Mouse (Mus musculus): ENCODE results near the gene Nbas. TPM values are rescaled to one million over a fixed set of nuclear protein-coding genes. Genes with fewer than 3 reads are reported as not detected.
A peak's percentile ranks its signal among the peaks of the same experiment; 100 is the strongest.

Nbas gene
- total RNA-seq, 4 experiments from 2014 or later, result 35.2 to 40.0 (median 38.2) TPM

DNA sequence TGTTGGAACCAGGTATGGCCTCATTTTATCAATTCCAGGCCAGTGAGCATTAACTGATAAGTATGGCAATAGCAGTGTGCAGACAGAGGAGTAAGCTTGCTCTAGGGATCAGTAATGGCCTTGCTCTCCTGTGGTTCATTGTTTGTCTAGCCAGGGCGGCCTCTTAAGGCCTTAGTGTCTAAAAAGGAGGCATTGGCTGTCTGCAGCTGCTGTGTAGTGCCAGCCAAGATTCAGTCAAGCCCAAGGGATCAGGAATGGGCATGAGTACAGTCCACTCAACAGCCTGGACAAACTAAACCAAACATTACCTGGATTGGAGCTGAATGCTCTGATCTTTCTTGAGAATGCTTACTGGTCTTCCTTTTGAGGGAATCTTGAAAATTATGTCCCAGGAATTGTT lies 120.7 kb downstream of the Nbas start:
- DNase-seq (ENCODE audit: low spot score in 2 of 2), result no peak

DNA sequence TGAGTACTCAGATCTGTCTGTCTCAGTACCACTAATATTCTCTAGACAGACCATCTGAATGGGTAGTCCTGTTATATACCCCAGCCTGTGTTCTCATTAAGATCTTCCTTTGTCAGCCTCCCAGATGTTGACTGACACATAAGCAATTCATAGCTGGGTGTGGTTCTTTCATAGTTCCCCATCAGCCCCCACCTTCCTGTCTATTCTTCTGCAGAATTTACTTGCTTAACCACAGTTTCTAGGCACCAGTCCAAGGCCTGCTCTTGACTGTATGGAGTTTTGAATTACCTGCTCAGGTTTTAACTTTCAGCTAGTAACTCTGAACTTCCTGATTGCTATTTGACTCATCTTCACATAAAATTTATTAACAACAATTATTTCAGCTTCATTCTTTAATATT lies 141.3 kb downstream of the Nbas start:
- no peak for DNase-seq (ENCODE audit: low spot score in 2 of 2)

DNA sequence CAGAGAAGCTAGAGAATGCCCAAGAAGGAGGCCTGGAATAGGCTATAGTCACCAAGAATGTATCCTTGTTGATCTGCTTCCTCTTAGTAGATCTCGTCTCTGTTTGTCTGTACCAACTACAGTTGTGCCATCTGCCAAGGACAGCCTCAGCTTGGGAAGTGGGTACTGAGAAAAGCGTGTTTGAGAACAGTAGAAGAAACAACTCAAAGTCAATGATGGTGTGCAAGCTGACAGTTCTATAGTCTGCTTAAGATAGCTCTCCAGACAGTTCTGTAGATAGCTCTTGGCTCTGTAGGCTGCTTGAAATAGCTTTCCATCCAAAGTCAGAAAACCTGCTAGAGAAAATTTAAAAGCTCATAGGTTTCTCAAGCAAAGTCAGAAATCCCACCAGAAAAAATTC lies 149.7 kb downstream of the Nbas start:
- no peak for DNase-seq (ENCODE audit: low spot score in 2 of 2)

DNA sequence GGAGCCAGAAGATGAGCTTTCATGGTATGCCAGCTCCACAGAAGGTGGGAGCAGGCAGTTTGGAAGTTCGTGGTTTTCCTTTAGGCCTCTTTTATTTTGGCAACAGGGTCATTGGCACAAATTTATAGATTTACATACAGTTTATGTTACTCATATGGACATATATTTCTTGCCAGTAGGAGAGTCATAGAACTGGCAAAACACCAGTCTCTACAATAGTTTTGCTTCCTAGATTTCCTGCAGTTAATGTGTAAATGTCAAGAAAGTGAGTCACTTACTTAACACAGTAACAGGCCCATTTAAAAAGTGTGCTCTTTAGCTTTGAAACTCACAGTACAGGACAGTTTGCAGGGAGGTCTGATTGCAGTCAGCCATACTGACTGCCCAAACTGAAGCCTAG lies 161.3 kb downstream of the Nbas start:
- DNase-seq (ENCODE audit: low spot score in 2 of 2), result no peak

DNA sequence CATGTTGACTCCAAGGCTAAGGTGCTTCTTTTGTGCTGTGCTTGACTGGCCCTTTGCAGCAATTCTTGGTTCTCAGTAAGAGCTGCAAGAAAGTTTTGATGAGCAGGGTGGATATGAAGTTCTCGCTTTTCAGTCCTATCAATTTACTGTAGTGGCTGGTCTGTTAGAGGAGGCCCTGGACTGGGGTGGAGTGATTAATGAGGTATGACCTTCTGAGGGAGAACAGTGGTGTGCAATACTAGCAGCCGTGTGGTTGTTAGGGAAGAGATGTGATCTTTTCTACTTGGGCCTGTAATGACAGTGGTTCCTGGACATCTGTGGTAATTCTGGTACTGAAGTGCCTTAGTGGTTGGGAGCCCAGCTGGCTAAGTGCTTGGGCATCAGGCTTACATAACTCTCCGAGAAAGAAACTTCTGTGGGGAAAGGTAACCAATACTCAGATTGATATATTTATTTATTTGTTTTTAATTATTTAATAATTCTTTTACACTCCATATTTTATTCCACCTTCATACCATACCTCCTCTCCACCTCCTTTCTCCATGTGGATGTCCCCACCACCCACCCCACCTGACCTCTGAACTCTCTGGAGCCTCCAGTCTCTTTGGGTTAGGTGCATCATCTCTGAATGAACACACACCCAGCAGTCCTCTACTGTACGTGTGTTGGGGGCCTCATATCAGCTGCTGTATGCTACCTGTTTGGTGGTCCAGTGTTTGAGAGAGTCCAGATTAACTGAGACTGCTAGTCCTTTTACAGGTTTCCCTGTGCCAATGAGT lies 175.9 kb downstream of the Nbas start:
- DNase-seq (ENCODE audit: low spot score in 2 of 2), result no peak

DNA sequence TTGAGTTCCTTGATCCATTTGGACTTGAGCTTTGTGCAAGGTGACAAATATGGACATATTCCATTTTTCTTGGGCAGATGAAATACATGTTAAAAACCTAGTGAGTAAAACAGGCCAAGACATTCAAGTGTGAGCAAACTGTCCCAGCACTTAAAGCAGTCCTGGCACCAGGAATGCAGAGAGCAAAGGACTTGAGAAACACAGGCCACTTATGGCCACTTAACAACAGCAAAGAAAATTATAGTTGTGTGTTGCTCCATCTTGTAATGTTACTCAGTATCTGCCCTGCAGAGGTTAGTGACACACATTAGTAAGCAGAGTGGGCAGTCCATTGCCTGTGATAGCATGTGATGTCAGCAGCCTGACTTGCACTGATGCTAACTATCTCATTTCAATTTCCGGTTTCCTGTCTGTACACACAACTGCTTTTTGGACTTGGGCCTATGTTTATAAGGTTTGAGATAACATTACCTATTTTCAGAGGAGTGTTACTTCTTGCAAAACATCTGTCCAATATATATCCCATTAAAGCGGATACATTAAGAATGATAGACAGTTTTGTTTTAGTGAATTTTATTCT lies 176.6 kb downstream of the Nbas start:
- no peak for DNase-seq (ENCODE audit: low spot score in 2 of 2)

DNA sequence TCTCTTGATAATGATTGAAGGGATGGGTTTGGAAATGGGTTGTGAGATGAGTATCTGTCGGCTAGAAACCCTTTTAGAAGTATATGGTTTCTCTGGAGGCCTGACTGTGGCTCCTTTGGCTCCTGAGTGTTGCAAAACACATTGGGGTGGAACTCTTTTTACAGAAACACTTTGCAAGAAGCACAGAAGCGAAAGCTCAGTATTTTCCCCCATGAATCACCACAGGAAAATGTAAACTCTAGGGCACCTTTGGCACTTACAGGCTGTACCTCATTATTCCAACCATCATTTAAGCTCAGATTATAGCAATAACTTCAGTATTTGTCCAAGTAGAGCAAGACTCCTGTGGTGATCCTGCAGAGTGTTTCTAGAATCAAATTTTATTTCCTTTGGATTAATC lies 180.0 kb downstream of the Nbas start:
- DNase-seq (ENCODE audit: low spot score in 2 of 2), result no peak

DNA sequence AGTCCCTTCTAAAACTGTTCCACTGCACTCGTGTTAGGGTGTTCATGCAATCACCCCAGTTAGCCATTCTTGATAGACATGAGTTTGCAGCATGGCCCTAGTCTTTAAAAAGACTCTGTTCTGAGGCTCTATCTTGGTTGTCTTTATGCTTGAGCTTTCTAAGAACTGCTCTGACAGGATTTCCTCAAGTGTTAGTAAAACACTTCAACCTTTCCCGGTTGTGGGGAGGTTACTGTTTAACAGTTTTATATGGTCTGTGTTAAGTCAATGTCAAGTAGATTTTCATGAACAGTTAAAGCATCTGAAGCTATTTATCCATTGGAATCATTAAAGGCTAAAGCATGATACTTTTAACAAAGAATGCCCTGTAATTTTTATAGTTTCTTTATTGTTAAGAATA lies 183.1 kb downstream of the Nbas start:
- DNase-seq (ENCODE audit: low spot score in 2 of 2), result no peak

DNA sequence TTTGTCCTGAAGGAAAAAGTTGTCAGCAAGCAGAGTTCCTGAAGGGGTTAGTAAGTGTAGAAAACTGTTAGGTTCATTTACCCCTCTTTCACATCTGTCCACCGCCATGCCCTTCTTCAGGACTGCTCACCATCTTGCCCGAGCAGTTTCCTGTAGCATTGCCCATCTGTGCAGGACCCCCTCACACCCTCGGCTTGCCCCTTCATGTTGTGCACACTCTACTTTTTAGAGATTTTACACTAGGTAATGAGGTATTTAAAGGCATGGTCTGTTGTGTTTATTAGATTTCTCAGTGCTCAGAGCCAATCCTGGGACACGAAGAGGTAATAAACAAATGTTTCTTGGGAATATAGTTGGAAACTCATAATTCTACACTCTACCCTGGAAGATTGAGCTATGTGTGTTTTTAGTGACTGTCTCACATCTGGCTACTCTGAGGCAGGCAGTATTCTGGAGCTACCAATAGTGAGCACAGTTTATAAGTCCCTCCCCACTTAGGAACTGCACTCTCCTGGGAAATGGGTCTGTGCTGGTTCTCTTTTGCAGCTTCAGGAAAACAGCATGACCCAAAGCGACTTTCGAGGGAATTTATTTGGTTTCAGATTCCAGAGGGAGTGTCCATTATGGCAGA lies 191.4 kb downstream of the Nbas start:
- no peak for DNase-seq (ENCODE audit: low spot score in 2 of 2)

DNA sequence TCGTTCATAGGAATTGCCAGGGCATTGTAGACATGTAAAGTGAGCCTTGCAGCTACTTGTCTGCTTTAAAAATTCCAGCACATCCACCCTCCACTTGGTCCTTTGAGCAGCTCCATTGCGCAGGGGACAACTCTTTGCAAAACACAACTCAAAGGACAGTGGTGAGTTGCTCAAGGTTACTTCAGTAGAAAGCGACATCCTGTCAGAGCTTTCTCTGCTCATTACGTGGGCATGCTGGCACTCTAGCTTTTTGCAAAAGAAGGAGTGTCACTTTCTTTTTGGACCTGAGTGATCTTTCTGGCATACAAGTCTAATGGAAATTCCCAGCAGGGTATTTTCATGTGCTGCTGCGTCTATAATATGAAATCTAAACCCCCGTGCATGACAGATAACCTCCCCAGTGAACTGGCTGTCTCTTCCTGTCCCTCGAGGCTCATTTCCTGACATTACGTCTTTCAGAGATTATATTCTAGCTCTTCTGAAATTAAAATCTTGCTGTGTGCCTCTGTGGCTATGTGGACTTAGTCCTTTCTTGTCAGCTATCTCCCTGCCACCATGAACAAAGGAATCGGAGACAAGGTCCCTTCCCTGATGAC lies 192.7 kb downstream of the Nbas start:
- no peak for DNase-seq (ENCODE audit: low spot score in 2 of 2)

DNA sequence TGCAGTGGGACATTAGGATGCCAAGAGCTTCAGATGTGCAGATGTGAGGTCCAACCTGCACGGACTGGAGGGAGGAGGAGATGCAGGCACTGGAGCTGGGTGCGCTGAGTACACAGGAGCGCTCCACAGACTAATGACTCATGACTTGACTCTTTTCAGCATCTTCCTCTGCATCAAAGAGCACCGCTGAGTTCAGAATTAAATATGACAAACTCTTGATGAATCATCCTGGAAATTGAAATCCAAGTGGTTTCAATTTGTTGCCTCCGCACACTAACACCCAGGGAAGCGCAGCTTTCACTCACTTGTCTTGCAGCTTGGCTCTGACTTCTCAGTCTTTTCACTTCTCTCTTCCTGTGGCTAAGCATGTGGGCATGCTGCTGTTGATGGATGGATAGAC lies 193.5 kb downstream of the Nbas start:
- peak; percentile 11 to 14 for DNase-seq (ENCODE audit: low spot score in 2 of 2)

DNA sequence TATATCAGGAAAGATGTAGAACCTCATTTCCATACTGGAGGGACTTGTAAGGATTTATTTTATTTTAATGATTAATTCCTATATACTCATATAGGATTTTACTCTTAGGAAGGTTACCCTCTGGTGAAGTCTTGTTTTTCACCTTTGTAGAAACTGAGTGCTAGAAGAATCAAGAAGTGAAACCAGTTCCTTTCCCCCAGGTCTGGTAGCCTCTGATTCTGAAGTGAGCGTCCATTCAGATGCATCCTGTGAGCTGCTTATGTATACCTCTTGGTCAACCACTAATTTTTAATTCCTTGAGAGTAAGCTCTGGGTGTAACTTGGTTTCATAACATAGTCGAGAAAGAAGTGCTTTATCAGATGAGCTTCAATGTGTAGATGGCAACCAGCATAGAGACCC lies 196.6 kb downstream of the Nbas start:
- DNase-seq (ENCODE audit: low spot score in 2 of 2), result no peak

DNA sequence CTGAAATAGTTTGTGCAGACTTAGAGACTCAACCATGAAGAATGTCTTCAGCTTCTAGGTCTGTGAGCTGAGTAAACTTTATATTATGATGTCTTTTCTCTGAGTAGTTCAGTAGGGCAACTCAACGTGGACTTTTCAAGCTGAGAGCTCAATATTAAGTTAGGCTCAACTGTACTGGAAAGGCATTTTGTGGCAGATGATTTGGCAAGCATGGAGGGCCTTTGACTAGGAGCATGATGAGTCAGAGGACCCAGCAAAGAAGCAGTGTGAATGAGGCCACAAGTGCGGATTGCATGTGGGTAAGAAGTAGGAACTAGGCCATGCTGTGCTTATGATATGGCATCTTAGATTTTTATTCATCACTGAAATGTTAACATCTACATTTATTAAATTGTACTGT lies 205.9 kb downstream of the Nbas start:
- no peak for DNase-seq (ENCODE audit: low spot score in 2 of 2)

DNA sequence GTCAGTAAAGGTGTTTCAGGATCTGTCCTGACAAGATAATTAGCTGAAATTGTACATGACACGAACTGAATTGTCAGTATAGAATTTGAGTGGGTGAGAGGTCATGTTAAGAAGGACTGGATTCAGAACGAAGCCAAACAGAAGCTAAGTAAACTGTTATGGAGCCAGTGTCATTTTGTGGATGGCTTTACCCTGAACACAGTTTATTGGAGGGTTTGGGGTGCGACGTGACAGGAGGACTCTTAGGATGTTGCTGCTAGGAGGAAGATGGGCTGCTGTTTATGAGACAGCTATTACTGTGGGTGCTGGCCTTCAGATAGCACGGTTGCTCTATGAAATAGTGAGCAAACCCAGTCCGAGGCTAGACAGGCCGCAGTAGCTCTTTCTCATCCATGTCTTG lies 210.2 kb downstream of the Nbas start:
- no peak for DNase-seq (ENCODE audit: low spot score in 2 of 2)

DNA sequence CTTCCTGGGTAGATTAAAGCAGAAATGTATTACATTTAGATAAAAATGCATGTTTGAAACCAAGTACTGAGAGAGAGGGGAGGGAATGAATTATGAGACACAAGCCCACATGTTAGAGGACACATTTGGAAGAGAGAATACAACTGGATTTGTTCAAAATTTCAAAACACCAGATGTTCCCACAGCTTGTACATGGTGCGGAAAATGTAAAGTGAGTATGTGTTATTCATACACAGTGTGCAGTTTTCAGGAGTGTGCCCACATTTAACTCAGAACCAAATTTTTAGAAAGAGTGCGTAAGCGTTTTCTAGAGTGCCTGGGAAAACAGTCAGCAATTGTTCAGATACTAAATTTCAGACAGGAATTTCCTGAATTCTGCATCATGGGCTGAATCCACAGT lies 217.3 kb downstream of the Nbas start:
- DNase-seq (ENCODE audit: low spot score in 2 of 2), result no peak

DNA sequence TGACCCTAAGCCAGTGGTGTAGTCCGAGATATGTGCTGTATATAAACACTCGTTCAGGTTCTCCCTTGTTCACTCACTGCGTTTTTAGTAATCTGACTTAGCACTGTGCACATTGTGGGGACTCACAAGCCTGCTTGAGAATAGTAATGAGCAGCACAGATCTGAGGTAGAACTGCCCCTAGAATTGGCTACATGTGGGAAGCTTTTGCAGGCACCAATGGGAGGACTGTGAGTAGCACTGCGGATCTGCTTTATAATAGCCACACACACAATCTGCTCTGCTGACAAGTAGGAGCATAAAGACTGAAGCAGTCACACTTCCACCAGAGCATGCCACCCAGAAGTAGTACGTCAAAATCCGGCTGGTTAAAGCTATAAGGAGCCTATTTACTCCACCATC lies 228.3 kb downstream of the Nbas start:
- DNase-seq (ENCODE audit: low spot score in 2 of 2), result no peak

DNA sequence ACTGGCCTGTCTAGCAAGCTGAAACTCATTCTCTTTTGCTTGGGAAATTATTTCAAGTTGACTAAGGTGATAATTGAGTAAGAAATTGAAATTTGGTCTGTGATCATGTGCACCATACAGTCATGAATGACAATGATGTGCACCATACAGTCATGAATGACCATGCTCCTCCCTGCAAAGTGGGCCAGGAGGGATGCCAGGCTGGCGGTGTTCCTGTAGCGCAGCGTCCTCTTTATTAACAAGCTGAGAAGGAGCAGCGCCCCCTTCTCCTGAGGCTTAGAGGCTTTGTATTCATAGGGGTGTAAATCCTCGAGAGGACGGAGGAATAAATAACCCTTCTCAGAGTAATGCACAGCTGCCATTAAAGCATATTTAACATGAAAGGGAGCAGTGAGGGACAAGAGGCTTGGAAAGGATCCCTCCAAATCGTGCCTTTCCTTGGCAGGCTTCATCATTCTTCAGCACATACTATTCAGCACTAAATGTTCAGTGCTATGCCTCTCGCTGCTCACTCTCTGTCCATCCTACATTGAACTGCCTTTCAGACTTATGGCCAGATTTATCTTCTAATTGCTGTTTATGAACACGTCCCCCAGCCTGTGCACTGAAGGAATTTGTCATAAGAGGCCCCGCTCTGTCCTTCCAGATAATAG lies 230.4 kb downstream of the Nbas start:
- DNase-seq (ENCODE audit: low spot score in 2 of 2), result no peak

DNA sequence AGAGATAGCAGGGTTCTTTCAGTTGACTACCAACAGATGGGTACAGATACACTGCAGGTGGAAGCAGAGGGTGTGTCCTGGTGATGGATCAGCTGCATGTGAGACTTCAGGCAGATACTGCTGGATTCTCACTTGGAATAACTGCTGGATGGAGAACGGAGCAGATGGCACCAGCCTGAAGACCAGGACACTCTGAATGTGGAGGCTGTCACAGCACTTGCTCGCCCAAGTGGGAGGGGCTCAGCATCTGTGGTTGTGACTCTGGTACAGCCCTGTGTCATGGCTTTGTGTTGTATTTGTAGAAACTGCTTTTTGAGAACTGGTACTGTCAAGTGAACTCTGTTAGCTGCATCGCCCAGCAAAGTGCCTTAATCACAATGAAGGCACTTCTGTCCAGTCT lies 231.3 kb downstream of the Nbas start:
- DNase-seq (ENCODE audit: low spot score in 2 of 2), result peak; percentile 42 to 46

DNA sequence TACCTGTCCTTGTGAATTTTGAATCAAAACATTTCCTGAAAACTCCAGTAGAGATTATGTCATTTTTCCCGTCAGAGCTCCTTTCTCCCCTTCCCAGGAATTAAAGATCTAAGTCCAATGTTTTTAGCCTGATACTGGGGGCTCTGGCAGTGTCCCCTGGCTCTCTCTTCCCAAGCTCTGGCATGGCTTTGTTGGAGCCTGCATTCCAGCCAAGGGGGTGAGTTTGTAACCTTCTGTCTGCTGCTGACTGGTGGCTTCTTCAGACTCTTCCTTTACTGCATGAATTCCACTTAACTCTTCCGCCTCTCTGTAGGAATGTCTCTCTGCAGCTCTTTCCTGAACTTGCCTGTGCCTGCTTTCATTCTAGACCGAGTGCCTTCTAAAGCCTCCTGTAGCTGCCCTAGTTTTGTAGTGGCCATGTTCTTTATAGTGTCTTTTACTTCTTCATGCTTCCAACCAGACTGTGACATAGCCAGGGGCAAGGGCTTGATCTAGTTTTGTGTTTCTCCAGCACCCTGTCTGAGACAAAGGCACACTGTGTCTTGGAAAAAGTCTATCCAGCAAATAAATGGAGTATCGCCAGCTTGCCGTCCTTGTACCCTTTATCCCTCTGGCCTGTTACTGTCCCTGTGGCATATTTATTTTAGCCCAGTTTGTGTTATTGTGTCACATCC lies 236.0 kb downstream of the Nbas start:
- no peak for DNase-seq (ENCODE audit: low spot score in 2 of 2)

DNA sequence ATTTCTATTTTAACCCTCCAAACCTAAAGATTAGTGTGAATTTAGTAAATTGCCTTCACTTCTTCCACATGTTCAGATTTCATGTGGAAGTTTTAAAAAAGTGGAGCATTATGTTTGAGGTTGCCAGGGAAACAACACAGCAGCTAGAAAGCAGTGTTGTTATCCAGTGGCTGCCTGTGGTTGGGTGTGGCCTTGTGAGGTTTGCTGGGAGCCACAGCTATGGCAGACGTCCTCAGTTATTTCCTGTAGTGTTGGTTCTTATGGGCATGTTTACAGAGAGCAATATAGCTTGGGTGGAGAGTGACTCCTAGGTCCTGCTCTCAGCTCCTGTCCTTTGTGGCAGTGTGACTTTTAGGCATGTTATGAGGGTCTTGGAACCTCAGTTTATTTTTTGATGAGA lies 249.1 kb downstream of the Nbas start:
- no peak for DNase-seq (ENCODE audit: low spot score in 2 of 2)

DNA sequence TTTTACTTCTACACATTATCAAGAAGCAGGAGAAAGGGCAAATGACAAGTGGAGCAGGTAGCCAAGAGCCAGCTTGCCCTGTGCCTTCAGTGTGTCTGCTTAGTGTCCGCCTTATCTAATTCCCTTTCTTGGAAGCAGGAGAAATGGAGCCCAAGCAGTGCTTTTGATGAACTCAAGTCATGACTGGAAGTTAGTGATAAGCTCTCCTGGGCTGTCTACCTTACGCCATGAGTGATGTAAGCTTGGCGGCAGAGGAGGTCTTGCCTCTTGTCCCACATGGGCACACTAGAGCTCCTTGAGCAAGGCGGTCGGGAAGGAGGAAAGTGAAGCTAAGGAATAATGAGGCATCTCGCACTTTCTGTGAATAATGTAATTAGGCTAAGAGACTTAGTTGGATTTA lies 250.5 kb downstream of the Nbas start:
- no peak for DNase-seq (ENCODE audit: low spot score in 2 of 2)

Measured in layer of hippocampus, adult 8-10 months (tissue).